Mouse (Mus musculus) midbrain, embryonic 11.5 days (tissue): ENCODE data around the gene Csad. TPM values are rescaled to one million over a fixed set of nuclear protein-coding genes. Genes with fewer than 3 reads are reported as not detected.

Source experiments
- ATAC-seq: fragments of 200-750 bp; cut with Nextera tagmentation; 2 replicates; pipeline ENCODE4 v1.8.0; 2017; ENCODE audit warnings: moderate TSS enrichment, moderate library complexity; ENCODE audit not compliant: low FRiP score
- DNase-seq: peaks from one replicate; pipeline ENCODE4 v3.0.0; 2015; ENCODE audit warnings: low spot score; ENCODE audit errors: missing footprints
- H3K27ac ChIP-seq: fragments of 300-500 bp; sonication (generic); 2 replicates; pipeline ENCODE4 v1.5.1; 2014; ENCODE audit warnings: low read depth, low read length
- H3K27me3 ChIP-seq: fragments of 300-500 bp; sonication (generic); 2 replicates; pipeline ENCODE4 v1.6.1; 2014; ENCODE audit warnings: mild to moderate bottlenecking, low read length, moderate library complexity, mixed read lengths; ENCODE audit not compliant: control insufficient read depth, insufficient read depth
- H3K36me3 ChIP-seq: fragments of 300-500 bp; sonication (generic); 2 replicates; pipeline ENCODE4 v1.6.1; 2014; ENCODE audit warnings: mild to moderate bottlenecking, low read length, moderate library complexity, mixed read lengths; ENCODE audit not compliant: control insufficient read depth, insufficient read depth
- H3K4me1 ChIP-seq: fragments of 300-500 bp; sonication (generic); 2 replicates; pipeline ENCODE4 v1.6.1; 2014; ENCODE audit warnings: low read length; ENCODE audit not compliant: control insufficient read depth, insufficient read depth
- H3K4me2 ChIP-seq: fragments of 300-500 bp; sonication (generic); 2 replicates; pipeline ENCODE4 v1.6.1; 2014; ENCODE audit warnings: mild to moderate bottlenecking, moderate library complexity
- H3K4me3 ChIP-seq: fragments of 300-500 bp; sonication (generic); 2 replicates; pipeline ENCODE4 v1.5.1; 2014; ENCODE audit warnings: low read depth, low read length
- H3K9ac ChIP-seq: fragments of 300-500 bp; sonication (generic); 2 replicates; pipeline ENCODE4 v1.6.1; 2014; ENCODE audit warnings: low read length
- H3K9me3 ChIP-seq: fragments of 300-500 bp; sonication (generic); 2 replicates; pipeline ENCODE4 v1.6.1; 2016; ENCODE audit warnings: low read length; ENCODE audit not compliant: control insufficient read depth
- WGBS: fragments of 180-500 bp; shearing (Covaris S2); extraction: QIAGEN DNeasy Blood & Tissue Kit; methylation state at CpG from one replicate; pipeline ENCODE4 v1.1.7; 2014; 5-methylcytosine and 5-hydroxymethylcytosine counted together
- polyA plus RNA-seq: library from polyadenylated mRNA; unstranded; fragments of >200 nt; fragmentation: Nextera tagmentation; extraction: Ambion mirVana; gene quantifications from 2 replicates; pipeline ENCODE4 v1.2.1, GENCODE M21; 2014

The Csad gene
- 21.9 and 25.9 TPM in 2 replicates for polyA plus RNA-seq

DNA sequence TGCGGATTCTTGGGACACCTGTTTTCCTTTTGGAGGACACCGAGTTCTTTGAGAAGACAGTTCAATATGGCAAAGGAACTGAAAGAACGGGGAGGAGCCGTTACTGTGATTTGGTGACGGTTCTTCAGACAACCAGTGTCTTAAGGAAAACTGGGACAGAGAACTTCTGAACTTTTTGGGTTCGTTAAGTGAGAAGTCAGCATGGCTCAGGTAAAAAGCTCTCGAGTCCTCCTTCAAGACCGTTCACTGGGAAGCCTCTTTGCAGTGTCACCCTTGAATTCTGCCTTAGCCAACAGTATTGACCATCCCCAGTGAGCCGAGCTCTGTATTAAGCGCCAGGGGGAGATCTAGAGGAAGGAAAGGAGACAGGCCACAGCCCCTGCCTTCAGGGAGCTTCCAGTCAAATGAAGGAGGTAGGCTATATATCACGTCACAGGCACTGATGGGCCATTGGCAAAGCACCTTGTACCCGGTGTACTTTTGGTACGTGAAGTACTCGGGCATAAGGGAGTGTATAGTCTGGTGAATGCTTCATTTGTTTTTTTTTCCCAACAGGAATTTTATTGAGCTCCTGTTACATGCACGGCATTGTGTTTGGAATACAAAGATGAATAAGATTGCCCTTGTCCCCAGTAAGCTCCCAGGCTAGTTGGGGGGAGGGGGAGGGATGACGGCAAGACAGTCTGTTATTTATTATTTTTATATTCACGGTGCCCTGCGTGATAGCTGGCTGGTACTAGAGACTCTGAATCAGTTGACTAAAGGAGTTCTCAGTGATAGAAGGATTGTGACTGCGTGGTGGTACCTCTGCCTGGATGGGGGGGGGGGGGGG lies at the start of gene Csad:
Gene Csad, minus strand, starts transcription at position 51 of the 832 bp plus-strand sequence.
- H3K9me3 ChIP-seq, result no peaks in the 10 kb centered on the region
- 73% methylated on average over 19 of the region's 19 CpGs for WGBS
- no peak for DNase-seq
- peak within 1 kb of the TSS; percentile 92 for H3K4me3 ChIP-seq
- H3K36me3 ChIP-seq, result peaks cover 22% of the 10 kb centered on the region
- peak within 1 kb of the TSS; percentile 73 for H3K4me2 ChIP-seq
- no peak for ATAC-seq
- peak within 1 kb of the TSS; percentile 97 for H3K27ac ChIP-seq
- peaks cover 13% of the 10 kb centered on the region for H3K4me1 ChIP-seq
- H3K9ac ChIP-seq, result peak within 1 kb of the TSS; percentile 94
- H3K27me3 ChIP-seq, result no peaks in the 10 kb centered on the region

DNA sequence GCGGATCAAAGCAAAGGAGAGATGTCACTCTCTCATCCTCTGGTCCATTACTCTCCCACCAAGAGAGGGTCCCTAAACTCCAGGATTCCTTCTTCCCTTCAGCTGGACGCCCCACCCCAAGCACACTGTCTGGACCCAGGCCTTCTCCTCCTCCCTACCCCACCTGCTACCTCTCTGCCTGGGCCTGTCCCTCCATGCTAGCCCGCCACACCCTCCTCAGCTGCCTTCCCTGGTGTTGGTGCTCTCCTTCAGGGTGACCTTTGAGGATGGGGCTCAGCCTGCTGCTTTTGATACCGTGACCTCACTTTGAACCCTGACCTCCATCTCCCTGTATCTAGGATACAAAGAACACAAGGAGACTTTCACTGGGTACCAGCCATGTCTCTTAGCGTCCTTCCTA lies 46.0 kb upstream of the Csad start:
- Histone ChIP-seq H3K27me3 (peaks cover 42% of the 10 kb centered on the region), H3K4me1 (peaks cover 19% of the 10 kb centered on the region), H3K9ac (no peak overlapping the region), H3K27ac (no peak overlapping the region), H3K36me3 (no peaks in the 10 kb centered on the region), H3K4me3 (no peak overlapping the region), H3K9me3 (no peaks in the 10 kb centered on the region), H3K4me2 (no peak overlapping the region)
- 59% methylated on average over 5 of the region's 5 CpGs for WGBS
- ATAC-seq (no peak), DNase-seq (peak; percentile 79)

DNA sequence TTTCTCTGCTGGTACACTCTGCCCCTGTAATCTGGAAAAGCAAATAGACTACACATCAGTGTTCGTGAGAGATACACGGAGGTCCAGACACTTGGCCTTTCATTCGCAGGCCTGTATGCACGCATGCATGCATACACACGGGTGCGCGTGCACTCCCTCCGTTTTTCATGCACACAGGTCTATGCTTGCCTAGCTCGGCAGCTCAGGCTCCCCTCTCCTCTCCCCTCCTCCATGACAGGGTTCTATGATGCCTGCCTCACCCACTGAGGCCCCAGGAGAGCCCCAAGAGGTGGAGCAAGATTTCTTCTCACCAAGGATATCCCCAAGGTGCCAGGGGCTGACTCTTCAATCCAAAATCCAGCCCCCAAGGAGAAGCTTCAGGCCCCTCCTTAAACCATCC lies 45.4 kb upstream of the Csad start:
- no peak overlapping the region for H3K4me2 ChIP-seq
- no peak overlapping the region for H3K4me3 ChIP-seq
- no peak overlapping the region for H3K27ac ChIP-seq
- no peaks in the 10 kb centered on the region for H3K9me3 ChIP-seq
- DNase-seq (peak; percentile 81), ATAC-seq (no peak)
- no peaks in the 10 kb centered on the region for H3K36me3 ChIP-seq
- peak overlapping the region; percentile 30; the same call in 1 of the 2 replicates for H3K9ac ChIP-seq
- H3K4me1 ChIP-seq, result peaks cover 21% of the 10 kb centered on the region
- H3K27me3 ChIP-seq, result peaks cover 47% of the 10 kb centered on the region
- 46% methylated on average over 9 of the region's 9 CpGs for WGBS

DNA sequence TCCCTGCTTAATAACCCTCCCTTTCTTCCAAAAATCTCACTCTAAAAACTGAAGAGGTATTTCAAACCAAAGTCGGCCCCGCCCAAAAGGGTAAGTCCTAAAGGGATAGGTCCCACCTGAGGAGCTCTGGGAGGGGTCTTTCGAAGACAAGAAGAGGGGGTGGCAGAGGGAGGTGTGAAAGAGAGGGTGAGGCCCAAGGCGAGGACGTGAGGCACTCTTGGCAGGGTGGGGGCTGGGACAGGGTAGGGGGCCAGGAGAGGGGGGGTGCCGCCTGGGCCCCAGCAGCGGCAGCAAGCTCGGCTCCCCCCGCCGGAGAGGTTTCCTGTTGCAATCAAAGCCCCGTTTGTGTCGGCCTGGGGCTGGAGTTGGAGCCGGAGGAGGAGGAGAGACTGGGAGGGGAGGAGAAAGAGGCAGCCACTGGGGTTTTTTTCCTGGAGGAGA lies 44.7 kb upstream of the Csad start:
- Histone ChIP-seq H3K27ac (no peak overlapping the region), H3K4me3 (no peak overlapping the region), H3K27me3 (peaks cover 52% of the 10 kb centered on the region), H3K36me3 (no peaks in the 10 kb centered on the region), H3K9ac (peak overlapping the region; percentile 30; the same call in 1 of the 2 replicates), H3K9me3 (no peaks in the 10 kb centered on the region), H3K4me2 (no peak overlapping the region), H3K4me1 (peaks cover 21% of the 10 kb centered on the region)
- peak; percentile 87 for DNase-seq
- no peak for ATAC-seq
- 4% methylated on average over 13 of the region's 13 CpGs for WGBS

DNA sequence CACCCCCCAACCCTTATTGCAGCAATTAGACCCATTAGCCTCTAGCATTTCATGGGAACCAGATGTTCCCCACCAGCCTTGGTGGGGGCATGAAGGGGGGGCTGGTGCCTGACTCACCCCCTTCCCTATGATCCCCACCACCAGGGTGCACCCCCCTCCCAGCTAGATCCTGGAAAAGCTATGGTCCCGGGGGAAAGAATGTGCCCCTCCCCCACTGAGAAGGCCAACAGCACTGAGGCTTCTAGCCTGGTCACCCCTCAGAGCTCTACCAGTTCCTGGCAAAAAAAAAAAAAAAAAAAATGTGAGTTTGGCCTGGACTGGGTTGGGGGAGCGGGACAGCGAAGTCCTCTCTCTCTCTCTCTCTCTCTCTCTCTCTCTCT lies 44.3 kb upstream of the Csad start:
- H3K27me3 ChIP-seq, result peaks cover 56% of the 10 kb centered on the region
- no peak overlapping the region; the same call in 1 of the 2 replicates for H3K4me2 ChIP-seq
- ATAC-seq, result no peak
- no peak for DNase-seq
- no peaks in the 10 kb centered on the region for H3K36me3 ChIP-seq
- no peak overlapping the region for H3K27ac ChIP-seq
- no peaks in the 10 kb centered on the region for H3K9me3 ChIP-seq
- H3K9ac ChIP-seq, result no peak overlapping the region
- H3K4me1 ChIP-seq, result peaks cover 21% of the 10 kb centered on the region
- no peak overlapping the region for H3K4me3 ChIP-seq
- 0% methylated on average over 3 of the region's 3 CpGs for WGBS

DNA sequence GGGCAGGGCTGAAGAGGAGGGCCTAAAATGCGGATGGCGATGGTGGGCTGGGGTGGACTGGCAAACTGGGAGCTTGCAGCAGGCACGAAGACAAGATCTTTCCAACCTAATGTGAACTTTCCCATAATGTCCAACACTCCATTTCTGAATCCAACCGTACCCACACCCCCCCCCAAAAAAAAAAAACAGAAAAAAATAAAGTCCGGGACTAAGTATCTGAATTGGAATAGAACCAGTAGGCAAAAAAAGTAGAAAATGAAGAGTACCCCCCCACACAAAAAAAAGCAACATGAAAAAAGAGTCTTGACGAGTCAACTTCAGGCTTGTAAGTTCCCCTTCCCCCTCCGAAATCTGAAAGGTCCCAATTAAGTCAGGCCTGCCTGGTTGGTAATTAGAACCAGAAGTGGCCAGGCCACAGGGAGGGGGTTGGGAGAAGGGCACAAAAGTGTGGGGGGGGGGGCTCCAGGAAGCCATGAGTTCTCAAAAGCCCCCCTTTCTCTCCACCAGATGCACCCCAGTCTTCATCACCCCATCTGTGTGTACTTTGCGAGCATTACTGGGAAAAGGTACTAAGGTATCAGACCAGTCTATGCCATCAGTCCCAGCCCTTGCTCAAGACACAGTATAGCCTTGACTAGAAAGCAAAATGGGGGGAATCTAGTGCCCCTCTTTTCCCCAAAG lies 43.7 kb upstream of the Csad start:
- ATAC-seq (no peak), DNase-seq (peak; percentile 87)
- Histone ChIP-seq H3K4me3 (peak overlapping the region; percentile 58), H3K4me2 (peak overlapping the region; percentile 98), H3K27me3 (peaks cover 61% of the 10 kb centered on the region), H3K27ac (no peak overlapping the region), H3K4me1 (peaks cover 26% of the 10 kb centered on the region), H3K36me3 (no peaks in the 10 kb centered on the region), H3K9ac (peak overlapping the region; percentile 57), H3K9me3 (no peaks in the 10 kb centered on the region)
- WGBS, result 6% methylated on average over 8 of the region's 8 CpGs

DNA sequence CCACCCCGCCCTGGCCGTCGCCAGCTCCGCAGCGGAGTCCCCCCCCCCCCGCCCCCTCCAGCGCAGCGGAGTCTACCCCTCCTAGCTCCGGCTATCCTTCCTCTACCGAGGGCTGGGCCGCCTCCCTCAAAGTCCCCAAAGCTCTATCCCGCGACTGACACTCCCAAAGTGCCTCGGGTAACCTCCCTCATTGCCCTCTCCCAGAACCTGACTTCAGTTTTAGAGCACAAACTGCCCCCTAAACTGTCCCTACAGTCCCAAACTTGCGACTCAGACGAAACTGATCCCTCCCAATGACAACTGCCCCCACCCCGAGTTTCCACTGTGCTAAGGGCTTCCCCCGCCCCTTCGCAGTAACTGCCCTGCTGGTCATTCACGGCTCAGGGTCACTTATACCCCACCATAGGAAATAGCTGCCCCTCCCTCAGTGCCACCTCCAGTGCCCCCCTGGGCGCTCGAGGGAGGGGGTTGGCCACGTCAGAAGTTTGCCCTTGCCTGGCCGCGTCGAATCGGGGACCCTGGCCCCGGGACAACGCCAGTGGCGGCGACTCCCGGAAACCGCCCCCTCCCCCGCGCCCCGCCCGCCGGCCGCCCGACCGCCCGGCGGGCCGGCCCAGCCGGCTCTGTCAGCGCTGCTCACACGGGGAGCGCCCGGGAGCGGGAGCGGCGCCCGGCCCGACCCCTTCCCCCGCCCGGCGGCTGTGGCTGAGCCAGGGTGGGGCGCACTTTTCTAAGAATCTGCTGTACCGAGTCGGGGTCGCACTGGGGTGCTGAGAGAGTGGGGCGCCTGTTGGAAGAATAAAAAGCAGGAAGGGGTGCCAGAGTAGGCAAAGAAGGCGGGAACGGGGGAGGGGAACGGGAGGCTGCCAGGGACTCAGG lies 43.0 kb upstream of the Csad start:
- WGBS, result 1% methylated on average over 37 of the region's 65 CpGs
- H3K27me3 ChIP-seq, result peaks cover 69% of the 10 kb centered on the region
- no peaks in the 10 kb centered on the region for H3K36me3 ChIP-seq
- peaks cover 26% of the 10 kb centered on the region for H3K4me1 ChIP-seq
- no peaks in the 10 kb centered on the region for H3K9me3 ChIP-seq
- DNase-seq (peak; percentile 96), ATAC-seq (peak; percentile 45)
- H3K4me2 ChIP-seq, result peak overlapping the region; percentile 98
- H3K4me3 ChIP-seq, result peak overlapping the region; percentile 58
- H3K27ac ChIP-seq, result no peak overlapping the region
- peak overlapping the region; percentile 57 for H3K9ac ChIP-seq

DNA sequence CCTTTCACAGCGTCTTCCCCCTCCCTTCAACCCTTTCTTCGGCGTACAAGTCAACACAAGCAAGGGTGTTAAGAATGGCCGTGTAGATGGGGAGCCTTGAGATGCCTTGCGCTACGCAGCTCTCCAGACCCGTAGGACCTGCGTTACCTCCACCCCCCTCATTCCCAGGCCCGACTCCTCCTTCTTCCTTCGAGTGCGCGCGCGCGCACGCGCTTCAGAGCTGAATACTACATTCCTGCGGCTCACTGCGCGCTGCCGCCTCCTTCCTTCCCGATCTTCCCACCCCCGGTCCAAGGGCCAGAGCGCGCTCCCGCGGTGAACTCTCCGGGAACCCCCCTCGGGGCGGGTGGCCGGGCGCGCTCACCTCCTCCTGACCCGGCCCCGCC lies 42.3 kb upstream of the Csad start:
- Histone ChIP-seq H3K4me2 (peak overlapping the region; percentile 98), H3K4me3 (peak overlapping the region; percentile 58), H3K27me3 (peaks cover 69% of the 10 kb centered on the region), H3K9ac (peak overlapping the region; percentile 51), H3K27ac (no peak overlapping the region), H3K36me3 (no peaks in the 10 kb centered on the region), H3K4me1 (peaks cover 26% of the 10 kb centered on the region), H3K9me3 (no peaks in the 10 kb centered on the region)
- WGBS, result 0% methylated on average over 34 of the region's 35 CpGs
- ATAC-seq, result peak; percentile 54
- peak; percentile 98 for DNase-seq
